Mouse (Mus musculus) lung, postnatal 0 days (tissue): Measurements from ENCODE around the gene Jpt2.
"Not testable (repeated sequence)": the region's sequence is repeated elsewhere in the genome, so short reads cannot be mapped to it uniquely, and the experiment has no call there.

Experiments
- CTCF ChIP-seq: IDR thresholded peaks from 2 replicates; pipeline ENCODE4 v1.5.1; 2016; ENCODE audit warnings: antibody characterized with exemption, mild to moderate bottlenecking
- EP300 ChIP-seq: IDR thresholded peaks from 2 replicates; pipeline ENCODE4 v1.6.1; 2016; ENCODE audit warnings: antibody characterized with exemption, mild to moderate bottlenecking, control low read depth

GRCm38 (mm10) chr17:24942453-24942852 lies 18.0 kb downstream of the Jpt2 start:
- peak; percentile 74 for TF ChIP-seq CTCF
- not testable (repeated sequence) for TF ChIP-seq EP300
